Comparison of ENCODE assay signal across 8 mouse cellular contexts in genomic region chr15:80706596-80706995, GRCm38 (mm10). TPM values are rescaled to one million over a fixed set of nuclear protein-coding genes. Genes with fewer than 3 reads are reported as not detected.
DNase-seq lines count a peak whose midpoint lies in the region; ATAC-seq and TF ChIP-seq lines count a peak whose summit lies in the region.

No protein-coding gene starts in this region.

- H3K27ac ChIP-seq in kidney, adult 2 months (ENCODE audit: insufficient read depth, low read depth, low read length), result peak overlapping the region; percentile 24; the same call in 1 of the 2 replicates
- H3K27ac ChIP-seq in hindbrain, embryonic 15.5 days (replicated peaks), result peak overlapping the region; percentile 68
- peak overlapping the region; percentile 45 for H3K27ac ChIP-seq in midbrain, embryonic 13.5 days

- WGBS in kidney, adult 2 months, result 3% methylated on average over 11 of the region's 11 CpGs
- WGBS in hindbrain, embryonic 15.5 days, result 17% methylated on average over 11 of the region's 11 CpGs
- 39% methylated on average over 11 of the region's 11 CpGs for WGBS in midbrain, embryonic 13.5 days

- peak overlapping the region; percentile 35; the same call in 1 of the 2 replicates for H3K9ac ChIP-seq in hindbrain, embryonic 15.5 days
- H3K9ac ChIP-seq in midbrain, embryonic 13.5 days (replicated peaks), result peak overlapping the region; percentile 28

- no peak for TF ChIP-seq POLR2A in kidney, adult 2 months (IDR thresholded peaks at IDR 0.05; ENCODE audit: low read depth, low read length)
- no peak for TF ChIP-seq POLR2A in brain, embryonic 14.5 days (IDR thresholded peaks at IDR 0.05; ENCODE audit: borderline replicate concordance, extremely low read depth, insufficient read depth, insufficient read length, poor library complexity, severe bottlenecking)

- intact Hi-C loops in left cerebral cortex, postnatal 25 days (cut with DNase I), result loop anchor here (2.0 to 10.0 kb wide), 3 partner anchors 178 to 624 kb away; partner anchors contain the start of gene Mrtfa

- no peaks in the 10 kb centered on the region for H3K36me3 ChIP-seq in kidney, adult 2 months (ENCODE audit: control insufficient read depth, insufficient read depth, low read length)
- no peaks in the 10 kb centered on the region for H3K36me3 ChIP-seq in hindbrain, embryonic 15.5 days
- no peaks in the 10 kb centered on the region for H3K36me3 ChIP-seq in midbrain, embryonic 13.5 days

- H3K27me3 ChIP-seq in kidney, adult 2 months (replicated peaks; ENCODE audit: control insufficient read depth, insufficient read depth, low read length), result no peaks in the 10 kb centered on the region
- no peaks in the 10 kb centered on the region for H3K27me3 ChIP-seq in hindbrain, embryonic 15.5 days
- peaks cover 3% of the 10 kb centered on the region; the same call in 1 of the 2 replicates for H3K27me3 ChIP-seq in midbrain, embryonic 13.5 days

- ATAC-seq in hindbrain, embryonic 15.5 days (ENCODE audit: low FRiP score, low read depth), result no peak
- no peak for ATAC-seq in midbrain, embryonic 13.5 days
- no peak for ATAC-seq in CD4-positive, CD25-positive, alpha-beta regulatory T cell, adult 4 months

- H3K4me1 ChIP-seq in kidney, adult 2 months (ENCODE audit: control insufficient read depth, insufficient read depth, low read length), result peaks cover 22% of the 10 kb centered on the region
- H3K4me1 ChIP-seq in hindbrain, embryonic 15.5 days (replicated peaks), result peaks cover 37% of the 10 kb centered on the region
- H3K4me1 ChIP-seq in midbrain, embryonic 13.5 days (replicated peaks), result peaks cover 25% of the 10 kb centered on the region

- DNase-seq in kidney, adult 2 months, result no peak
- no peak for DNase-seq in kidney, postnatal 25 days
- peak; percentile 45 for DNase-seq in brain, embryonic 14.5 days (ENCODE audit: low read depth)
- no peak for DNase-seq in cerebellum, adult 9-11 months
- no peak for DNase-seq in left cerebral cortex, postnatal 25 days (ENCODE audit: low spot score in 2 of 2)

- TF ChIP-seq CTCF in kidney, adult 2 months (conservative IDR thresholded peaks at IDR 0.05; ENCODE audit: insufficient read depth, insufficient read length, low read depth, low read length), result no peak
- TF ChIP-seq CTCF in brain, embryonic 14.5 days (IDR thresholded peaks at IDR 0.05; ENCODE audit: borderline replicate concordance, extremely low read depth, insufficient read depth, insufficient read length), result no peak

- peak overlapping the region; percentile 63 for H3K4me2 ChIP-seq in hindbrain, embryonic 15.5 days
- H3K4me2 ChIP-seq in midbrain, embryonic 13.5 days (replicated peaks), result peak overlapping the region; percentile 51

- no peak overlapping the region for H3K4me3 ChIP-seq in kidney, adult 2 months (ENCODE audit: insufficient read depth, low read depth, low read length)
- H3K4me3 ChIP-seq in hindbrain, embryonic 15.5 days, result peak overlapping the region; percentile 32
- H3K4me3 ChIP-seq in midbrain, embryonic 13.5 days (replicated peaks), result peak overlapping the region; percentile 18; the same call in 1 of the 2 replicates

- no peaks in the 10 kb centered on the region for H3K9me3 ChIP-seq in hindbrain, embryonic 15.5 days
- H3K9me3 ChIP-seq in midbrain, embryonic 13.5 days, result no peaks in the 10 kb centered on the region

RNA-seq across cellular contexts. Expression of gene Tnrc6b, which starts 4.5 kb away (rescaled TPM):
- 12.1 and 14.2 TPM in 2 replicates for polyA plus RNA-seq in kidney, adult 2 months (2012; rRNA removed)
- 14.7 and 46.2 TPM in 2 replicates for polyA plus RNA-seq in brain, embryonic 14.5 days (2012; rRNA removed)
- 31.7 and 37.6 TPM in 2 replicates for polyA plus RNA-seq in hindbrain, embryonic 15.5 days (2015; fragmentation: Nextera tagmentation; extraction: Ambion mirVana)
- 48.7 and 51.0 TPM in 2 replicates for polyA plus RNA-seq in midbrain, embryonic 13.5 days (2015; fragmentation: Nextera tagmentation; extraction: Ambion mirVana)
- polyA plus RNA-seq in CD4-positive, CD25-positive, alpha-beta regulatory T cell, adult 4 months (2017; shearing (Covaris generic)), result 10 to 100 TPM; 58.7 to 84.9 TPM
- total RNA-seq in left cerebral cortex, postnatal 25 days (2021), result 100 to 1,000 TPM; 110 to 131 TPM

RNA-seq across cellular contexts. Expression of gene Fam83f, which starts 34.9 kb away (rescaled TPM):
- polyA plus RNA-seq in kidney, adult 2 months (2012; rRNA removed), result 2.8 and 3.1 TPM in 2 replicates
- 0.33 and 0.36 TPM in 2 replicates for polyA plus RNA-seq in brain, embryonic 14.5 days (2012; rRNA removed)
- 0.09 and 0.35 TPM in 2 replicates for polyA plus RNA-seq in hindbrain, embryonic 15.5 days (2015; fragmentation: Nextera tagmentation; extraction: Ambion mirVana)
- polyA plus RNA-seq in midbrain, embryonic 13.5 days (2015; fragmentation: Nextera tagmentation; extraction: Ambion mirVana), result 0.19 and 0.27 TPM in 2 replicates
- polyA plus RNA-seq in CD4-positive, CD25-positive, alpha-beta regulatory T cell, adult 4 months (2017; shearing (Covaris generic)), result under 1 TPM in 1 of 2 experiments, not detected in 1; 0.30 TPM
- under 1 TPM; 0.30 to 0.46 TPM for total RNA-seq in left cerebral cortex, postnatal 25 days (2021)
